Mouse (Mus musculus): ENCODE data around the gene Cabp1. TPM values are rescaled to one million over a fixed set of nuclear protein-coding genes. Genes with fewer than 3 reads are reported as not detected.

The Cabp1 gene
- polyA plus RNA-seq, 1 experiment from 2014 or later: 1.1 TPM

DNA sequence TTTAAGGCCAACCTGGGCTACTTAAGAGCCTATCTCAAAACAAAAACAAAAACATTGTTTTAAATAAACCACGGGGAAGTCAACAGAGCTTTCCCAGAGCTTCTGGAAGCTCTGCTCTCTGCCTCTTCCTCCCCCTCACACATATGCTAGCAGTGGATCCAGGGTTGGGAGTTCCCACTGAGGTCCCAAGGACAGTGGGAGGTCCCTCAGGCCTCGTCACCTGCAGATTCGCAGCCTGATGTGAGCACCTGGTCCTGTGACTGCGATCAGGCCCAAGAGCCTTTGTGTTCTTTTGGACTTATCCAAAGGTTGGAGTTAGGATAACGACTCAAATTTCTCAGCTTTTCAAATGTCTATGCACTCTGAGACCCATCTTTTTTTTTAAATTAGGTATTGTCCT lies 14.4 kb upstream of the Cabp1 start:
- peaks cover 9% of the 10 kb centered on the region for H3K27me3 ChIP-seq
- H3K27ac ChIP-seq: no peak overlapping the region
- H3K9ac ChIP-seq (replicated peaks): no peak overlapping the region
- H3K9me3 ChIP-seq: no peaks in the 10 kb centered on the region
- H3K4me2 ChIP-seq: no peak overlapping the region
- H3K4me1 ChIP-seq (replicated peaks): peaks cover 20% of the 10 kb centered on the region; the same call in 1 of the 2 replicates
- ATAC-seq (ENCODE audit: insufficient number of reproducible peaks, insufficient read depth, low FRiP score, low TSS enrichment, low read depth): no peak
- WGBS: 51% methylated on average over 5 of the region's 5 CpGs
- H3K4me3 ChIP-seq (replicated peaks): no peak overlapping the region
- no peaks in the 10 kb centered on the region for H3K36me3 ChIP-seq

- no peak overlapping the region; the same call in 1 of the 2 replicates for H3K4me2 ChIP-seq
- H3K36me3 ChIP-seq: no peaks in the 10 kb centered on the region
- H3K9me3 ChIP-seq: no peaks in the 10 kb centered on the region
- H3K9ac ChIP-seq (replicated peaks): no peak overlapping the region
- 12% methylated on average over 9 of the region's 16 CpGs for WGBS
- H3K4me1 ChIP-seq (replicated peaks): peaks cover 20% of the 10 kb centered on the region; the same call in 1 of the 2 replicates
- H3K4me3 ChIP-seq (replicated peaks): no peak overlapping the region
- H3K27ac ChIP-seq: no peak overlapping the region
- peaks cover 13% of the 10 kb centered on the region for H3K27me3 ChIP-seq
- no peak for ATAC-seq (ENCODE audit: insufficient number of reproducible peaks, insufficient read depth, low FRiP score, low TSS enrichment, low read depth)
Measured at GRCm38 (mm10) chr5:115207892-115208291, 13.7 kb upstream of the Cabp1 start.

DNA sequence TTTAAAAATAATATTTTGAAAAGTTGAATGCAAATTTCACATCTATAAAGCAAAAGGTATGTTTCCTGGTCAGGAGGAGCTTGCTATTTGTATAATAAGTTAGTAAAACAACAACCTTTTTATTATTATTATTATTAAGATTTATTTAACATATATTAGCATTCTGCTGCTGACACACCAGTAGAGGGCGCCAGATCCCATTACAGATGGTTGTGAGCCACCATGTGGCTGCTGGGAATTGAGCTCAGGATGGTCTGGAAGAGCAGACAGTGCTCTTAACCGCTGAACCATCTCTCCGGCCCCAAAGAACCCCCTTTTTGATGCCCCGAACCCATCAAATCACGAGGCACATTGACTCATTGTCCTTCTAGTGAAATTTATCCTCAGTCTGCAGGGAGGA lies 13.1 kb upstream of the Cabp1 start:
- Histone ChIP-seq H3K36me3 (no peaks in the 10 kb centered on the region), H3K4me3 (replicated peaks) (no peak overlapping the region), H3K27ac (no peak overlapping the region), H3K27me3 (peaks cover 13% of the 10 kb centered on the region), H3K4me1 (replicated peaks) (peaks cover 20% of the 10 kb centered on the region; the same call in 1 of the 2 replicates), H3K4me2 (no peak overlapping the region), H3K9ac (replicated peaks) (no peak overlapping the region), H3K9me3 (no peaks in the 10 kb centered on the region)
- 55% methylated on average over 5 of the region's 5 CpGs for WGBS
- no peak for ATAC-seq (ENCODE audit: insufficient number of reproducible peaks, insufficient read depth, low FRiP score, low TSS enrichment, low read depth)

DNA sequence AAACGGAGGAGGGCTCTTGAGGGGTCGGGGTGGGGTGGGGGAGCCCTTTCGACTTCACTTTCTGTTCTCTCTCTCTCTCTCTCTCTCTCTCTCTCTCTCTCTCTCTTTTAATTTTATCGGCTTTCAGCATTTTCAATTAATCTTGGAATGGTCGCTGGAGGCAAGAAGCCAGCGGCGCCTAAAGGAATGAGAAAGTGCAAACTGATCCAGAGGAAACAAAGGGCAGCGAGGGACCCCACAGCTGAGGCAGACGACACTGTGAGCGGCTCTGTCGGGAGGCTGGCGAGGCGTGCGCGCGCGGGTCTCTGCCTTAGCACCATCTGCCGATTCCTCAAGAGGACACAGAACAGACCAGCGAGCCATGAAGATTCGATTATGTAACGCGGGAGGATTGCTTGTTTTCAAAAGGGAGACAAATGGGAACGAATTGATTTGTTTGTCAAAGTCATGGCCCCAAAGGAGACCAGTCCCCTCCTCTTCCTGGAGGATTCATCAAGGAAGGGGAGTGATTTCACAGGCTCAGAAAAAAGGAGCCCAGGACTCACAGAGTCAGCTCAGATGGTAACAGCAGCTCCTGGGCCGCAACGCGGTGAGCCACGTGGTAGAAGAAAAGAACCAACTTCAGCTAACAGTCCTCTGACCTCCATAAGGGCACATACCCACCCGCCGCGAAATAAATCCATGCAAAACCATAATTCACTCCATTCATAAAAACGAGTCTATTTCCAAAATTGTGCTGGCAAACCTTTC lies 10.6 kb upstream of the Cabp1 start:
- H3K4me1 ChIP-seq (replicated peaks): peaks cover 20% of the 10 kb centered on the region; the same call in 1 of the 2 replicates
- WGBS: 3% methylated on average over 31 of the region's 31 CpGs
- no peak overlapping the region for H3K27ac ChIP-seq
- peak overlapping the region; percentile 52; the same call in 1 of the 2 replicates for H3K9ac ChIP-seq (replicated peaks)
- ATAC-seq (ENCODE audit: insufficient number of reproducible peaks, insufficient read depth, low FRiP score, low TSS enrichment, low read depth): no peak
- H3K27me3 ChIP-seq: peaks cover 13% of the 10 kb centered on the region
- peak overlapping the region; percentile 38 for H3K4me3 ChIP-seq (replicated peaks)
- peak overlapping the region; percentile 69 for H3K4me2 ChIP-seq
- H3K9me3 ChIP-seq: no peaks in the 10 kb centered on the region
- no peaks in the 10 kb centered on the region for H3K36me3 ChIP-seq

- peaks cover 20% of the 10 kb centered on the region; the same call in 1 of the 2 replicates for H3K4me1 ChIP-seq (replicated peaks)
- peak overlapping the region; percentile 52; the same call in 1 of the 2 replicates for H3K9ac ChIP-seq (replicated peaks)
- peak overlapping the region; percentile 69 for H3K4me2 ChIP-seq
- H3K9me3 ChIP-seq: no peaks in the 10 kb centered on the region
- H3K4me3 ChIP-seq (replicated peaks): peak overlapping the region; percentile 38
- no peak overlapping the region for H3K27ac ChIP-seq
- 20% methylated on average over 23 of the region's 23 CpGs for WGBS
- no peaks in the 10 kb centered on the region for H3K36me3 ChIP-seq
- no peak for ATAC-seq (ENCODE audit: insufficient number of reproducible peaks, insufficient read depth, low FRiP score, low TSS enrichment, low read depth)
- H3K27me3 ChIP-seq: peaks cover 13% of the 10 kb centered on the region
Measured at GRCm38 (mm10) chr5:115203735-115204561, 9.8 kb upstream of the Cabp1 start.

GRCm38 (mm10) chr5:115194626-115195221 lies 543 bp upstream of the Cabp1 start:
- Histone ChIP-seq H3K36me3 (no peaks in the 10 kb centered on the region), H3K4me2 (peak overlapping the region; percentile 100), H3K9me3 (no peaks in the 10 kb centered on the region), H3K9ac (replicated peaks) (no peak overlapping the region), H3K27me3 (peaks cover 53% of the 10 kb centered on the region), H3K27ac (no peak overlapping the region), H3K4me3 (replicated peaks) (peak overlapping the region; percentile 69), H3K4me1 (replicated peaks) (peaks cover 29% of the 10 kb centered on the region)
- 6% methylated on average over 12 of the region's 12 CpGs for WGBS
- no peak for ATAC-seq (ENCODE audit: insufficient number of reproducible peaks, insufficient read depth, low FRiP score, low TSS enrichment, low read depth)

DNA sequence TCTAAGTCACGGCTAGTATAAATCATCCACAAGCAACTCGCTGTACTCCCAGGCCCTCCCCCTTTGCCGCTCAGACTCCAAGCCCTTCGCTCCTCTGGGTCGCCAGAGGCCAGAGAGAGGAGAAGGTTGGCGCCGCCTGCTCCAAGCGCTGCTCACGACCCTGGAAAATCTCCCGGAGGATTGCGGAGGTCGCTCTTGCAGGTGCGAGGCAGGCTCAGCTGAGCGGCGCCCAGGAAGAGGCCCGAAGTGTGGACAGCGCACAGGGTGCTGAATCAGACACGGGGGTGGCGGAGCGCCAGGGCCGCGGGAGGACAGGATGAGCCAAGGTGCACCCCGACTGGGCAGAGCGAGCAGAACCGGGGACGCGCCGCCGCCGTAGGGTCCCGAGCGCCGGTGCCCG lies 955 bp downstream of the Cabp1 start:
- peaks cover 29% of the 10 kb centered on the region for H3K4me1 ChIP-seq (replicated peaks)
- ATAC-seq (ENCODE audit: insufficient number of reproducible peaks, insufficient read depth, low FRiP score, low TSS enrichment, low read depth): no peak
- H3K27ac ChIP-seq: no peak overlapping the region
- peak overlapping the region; percentile 100 for H3K4me2 ChIP-seq
- peak overlapping the region; percentile 69 for H3K4me3 ChIP-seq (replicated peaks)
- H3K9ac ChIP-seq (replicated peaks): peak overlapping the region; percentile 67
- H3K9me3 ChIP-seq: no peaks in the 10 kb centered on the region
- under 1% methylated on average over 34 of the region's 34 CpGs for WGBS
- peaks cover 56% of the 10 kb centered on the region for H3K27me3 ChIP-seq
- H3K36me3 ChIP-seq: no peaks in the 10 kb centered on the region

- H3K27me3 ChIP-seq: peaks cover 57% of the 10 kb centered on the region
Measured at GRCm38 (mm10) chr5:115192828-115193195, 1.4 kb downstream of the Cabp1 start.

GRCm38 (mm10) chr5:115191880-115192827 lies 2.0 kb downstream of the Cabp1 start:
- peaks cover 63% of the 10 kb centered on the region for H3K27me3 ChIP-seq
- ATAC-seq (ENCODE audit: insufficient number of reproducible peaks, insufficient read depth, low FRiP score, low TSS enrichment, low read depth): no peak
- H3K4me1 ChIP-seq (replicated peaks): peaks cover 34% of the 10 kb centered on the region
- peak overlapping the region; percentile 69; the same call in 1 of the 2 replicates for H3K4me3 ChIP-seq (replicated peaks)
- no peaks in the 10 kb centered on the region for H3K9me3 ChIP-seq
- no peaks in the 10 kb centered on the region for H3K36me3 ChIP-seq
- 6% methylated on average over 29 of the region's 29 CpGs for WGBS
- no peak overlapping the region for H3K27ac ChIP-seq
- peak overlapping the region; percentile 100; the same call in 1 of the 2 replicates for H3K4me2 ChIP-seq
- no peak overlapping the region for H3K9ac ChIP-seq (replicated peaks)

More at GRCm38 (mm10) chr5:115192828-115193195, 1.4 kb downstream of the Cabp1 start:
- Histone ChIP-seq H3K9me3 (no peaks in the 10 kb centered on the region), H3K4me3 (replicated peaks) (peak overlapping the region; percentile 69), H3K4me1 (replicated peaks) (peaks cover 29% of the 10 kb centered on the region), H3K27ac (no peak overlapping the region), H3K4me2 (peak overlapping the region; percentile 100), H3K9ac (replicated peaks) (no peak overlapping the region), H3K36me3 (no peaks in the 10 kb centered on the region)
- ATAC-seq (ENCODE audit: insufficient number of reproducible peaks, insufficient read depth, low FRiP score, low TSS enrichment, low read depth): no peak
- WGBS: 13% methylated on average over 7 of the region's 7 CpGs

GRCm38 (mm10) chr5:115190081-115190480 lies 4.1 kb downstream of the Cabp1 start:
- Histone ChIP-seq H3K9ac (replicated peaks) (no peak overlapping the region), H3K27ac (no peak overlapping the region), H3K4me3 (replicated peaks) (no peak overlapping the region), H3K4me2 (no peak overlapping the region), H3K4me1 (replicated peaks) (peaks cover 43% of the 10 kb centered on the region), H3K27me3 (peaks cover 74% of the 10 kb centered on the region), H3K9me3 (no peaks in the 10 kb centered on the region), H3K36me3 (no peaks in the 10 kb centered on the region)
- no peak for ATAC-seq (ENCODE audit: insufficient number of reproducible peaks, insufficient read depth, low FRiP score, low TSS enrichment, low read depth)
- 57% methylated on average over 12 of the region's 12 CpGs for WGBS

Measured in limb, embryonic 12.5 days (tissue).